Mouse (Mus musculus): ENCODE data around the gene Pgrmc2. TPM values are rescaled to one million over a fixed set of nuclear protein-coding genes. Genes with fewer than 3 reads are reported as not detected.

The Pgrmc2 gene
- 10 to 100 TPM; 28.2 to 31.5 TPM for total RNA-seq (2021)
- long read RNA-seq, experiment 1, transcript Pgrmc2-201 (3 exons, 3,007 nt), result major isoform, 46 of 57 reads
- long read RNA-seq, experiment 1, partial matches to known transcripts, result 0 of 57 reads
- long read RNA-seq, experiment 1, other reads (novel, unspliced or antisense), result 11 of 57 reads
- long read RNA-seq, experiment 2, transcript Pgrmc2-201 (3 exons, 3,007 nt), result major isoform, 41 of 52 reads
- long read RNA-seq, experiment 2, partial matches to known transcripts, result 0 of 52 reads
- long read RNA-seq, experiment 2, other reads (novel, unspliced or antisense), result 10 of 52 reads

GRCm38 (mm10) chr3:41082885-41083789 lies at the start of gene Pgrmc2:
Pgrmc2 (minus strand) TSS chr3:41083046.
- peak; percentile 99 for DNase-seq
- intact Hi-C loops (cut with DNase I), result loop anchor here (5.0 kb wide), 1 partner anchor 514 kb away; no protein-coding TSS in a partner anchor

GRCm38 (mm10) chr3:41124000-41124294 lies 41.1 kb upstream of the Pgrmc2 start:
- intact Hi-C loops (cut with DNase I), result no loop called here
- DNase-seq, result no peak

- no peak for DNase-seq
- intact Hi-C loops (cut with DNase I), result no loop called here
Measured at GRCm38 (mm10) chr3:41123190-41123999, 40.5 kb upstream of the Pgrmc2 start.

GRCm38 (mm10) chr3:41118173-41118572 lies 35.3 kb upstream of the Pgrmc2 start:
- intact Hi-C loops (cut with DNase I), result no loop called here

GRCm38 (mm10) chr3:41117447-41117846 lies 34.6 kb upstream of the Pgrmc2 start:
- intact Hi-C loops (cut with DNase I), result no loop called here
- no peak for DNase-seq

More at GRCm38 (mm10) chr3:41118173-41118572, 35.3 kb upstream of the Pgrmc2 start:
- no peak for DNase-seq

GRCm38 (mm10) chr3:41113186-41113585 lies 30.3 kb upstream of the Pgrmc2 start:
- no peak for DNase-seq
- intact Hi-C loops (cut with DNase I), result no loop called here

- intact Hi-C loops (cut with DNase I), result no loop called here
- DNase-seq, result peak; percentile 9 to 20
Measured at GRCm38 (mm10) chr3:41108306-41108785, 25.5 kb upstream of the Pgrmc2 start.

- no peak for DNase-seq
- intact Hi-C loops (cut with DNase I), result no loop called here
Measured at GRCm38 (mm10) chr3:41107600-41108305, 24.9 kb upstream of the Pgrmc2 start.

- intact Hi-C loops (cut with DNase I), result no loop called here
- DNase-seq, result peak; percentile 6 to 15
Measured at GRCm38 (mm10) chr3:41101905-41102304, 19.1 kb upstream of the Pgrmc2 start.

- DNase-seq, result peak in 1 of 2 experiments; percentile 7
- intact Hi-C loops (cut with DNase I), result no loop called here
Measured at GRCm38 (mm10) chr3:41100157-41100556, 17.3 kb upstream of the Pgrmc2 start.

GRCm38 (mm10) chr3:41099672-41100071 lies 16.8 kb upstream of the Pgrmc2 start:
- DNase-seq, result no peak
- intact Hi-C loops (cut with DNase I), result no loop called here

- intact Hi-C loops (cut with DNase I), result no loop called here
- no peak for DNase-seq
Measured at GRCm38 (mm10) chr3:41093210-41093609, 10.4 kb upstream of the Pgrmc2 start.

GRCm38 (mm10) chr3:41092311-41092710 lies 9.5 kb upstream of the Pgrmc2 start:
- intact Hi-C loops (cut with DNase I), result no loop called here

GRCm38 (mm10) chr3:41090839-41091238 lies 8.0 kb upstream of the Pgrmc2 start:
- DNase-seq, result no peak
- intact Hi-C loops (cut with DNase I), result no loop called here

More at GRCm38 (mm10) chr3:41092311-41092710, 9.5 kb upstream of the Pgrmc2 start:
- no peak for DNase-seq

GRCm38 (mm10) chr3:41087071-41087470 lies 4.2 kb upstream of the Pgrmc2 start:
- intact Hi-C loops (cut with DNase I), result no loop called here

GRCm38 (mm10) chr3:41084421-41084820 lies 1.6 kb upstream of the Pgrmc2 start:
- intact Hi-C loops (cut with DNase I), result loop anchor here (5.0 kb wide), 1 partner anchor 513 kb away; no protein-coding TSS in a partner anchor

More at GRCm38 (mm10) chr3:41087071-41087470, 4.2 kb upstream of the Pgrmc2 start:
- DNase-seq, result no peak

GRCm38 (mm10) chr3:41083790-41084112 lies 905 bp upstream of the Pgrmc2 start:
- no peak for DNase-seq
- intact Hi-C loops (cut with DNase I), result loop anchor here (5.0 kb wide), 1 partner anchor 514 kb away; no protein-coding TSS in a partner anchor

More at GRCm38 (mm10) chr3:41084421-41084820, 1.6 kb upstream of the Pgrmc2 start:
- no peak for DNase-seq

GRCm38 (mm10) chr3:41082520-41082884 lies 344 bp downstream of the Pgrmc2 start:
- intact Hi-C loops (cut with DNase I), result loop anchor here (5.0 kb wide), 1 partner anchor 515 kb away; no protein-coding TSS in a partner anchor
- DNase-seq, result no peak

- intact Hi-C loops (cut with DNase I), result loop anchor here (5.0 kb wide), 1 partner anchor 516 kb away; no protein-coding TSS in a partner anchor
- peak; percentile 4 to 14 for DNase-seq
Measured at GRCm38 (mm10) chr3:41081474-41082301, 1.2 kb downstream of the Pgrmc2 start.
